Mouse (Mus musculus) ES-E14 (cell line): ENCODE measurements at regions not wholly inside any gene's neighbourhood (a gene's known extent, or its start where the extent isn't known, plus 50 kb on each side); places are given as distances from the start of the nearest gene placed in this dataset.

Source experiments
- HCFC1 ChIP-seq: IDR thresholded peaks from 2 replicates; pipeline ENCODE4 v1.6.1; 2012; ENCODE audit warnings: low read length, inconsistent platforms, borderline replicate concordance; ENCODE audit not compliant: insufficient read depth
- ZNF384 ChIP-seq: IDR thresholded peaks from 2 replicates; pipeline ENCODE4 v1.6.1; 2012; ENCODE audit warnings: low read depth, low read length, inconsistent platforms

- TF ChIP-seq ZNF384 (no peak), HCFC1 (no peak)
Measured at GRCm38 (mm10) chr17:60249923-60250322, 1236.8 kb upstream of the Nudt12 start.
